Mouse (Mus musculus): ENCODE measurements around the gene Catsper2. TPM values are rescaled to one million over a fixed set of nuclear protein-coding genes. Genes with fewer than 3 reads are reported as not detected.
A peak's percentile ranks its signal among the peaks of the same experiment; 100 is the strongest.

Gene Catsper2
- polyA plus RNA-seq, 1 experiment from 2014 or later: 2.7 TPM

GRCm38 (mm10) chr2:121447006-121447405, 33.4 kb upstream of the Catsper2 start:
- Histone ChIP-seq H3K9me3 (replicated peaks) (no peaks in the 10 kb centered on the region), H3K4me2 (no peak overlapping the region), H3K27ac (no peak overlapping the region), H3K27me3 (no peaks in the 10 kb centered on the region), H3K36me3 (peaks cover 9% of the 10 kb centered on the region), H3K9ac (no peak overlapping the region), H3K4me3 (replicated peaks) (no peak overlapping the region), H3K4me1 (peaks cover 35% of the 10 kb centered on the region)
- ATAC-seq (replicated peaks; ENCODE audit: low FRiP score): no peak
- WGBS: 75% methylated on average over 3 of the region's 3 CpGs

GRCm38 (mm10) chr2:121446506-121446905, 32.9 kb upstream of the Catsper2 start:
- H3K27me3 ChIP-seq: no peaks in the 10 kb centered on the region
- H3K9me3 ChIP-seq (replicated peaks): no peaks in the 10 kb centered on the region
- H3K4me2 ChIP-seq: no peak overlapping the region
- H3K27ac ChIP-seq: no peak overlapping the region
- no peak overlapping the region for H3K9ac ChIP-seq
- peaks cover 39% of the 10 kb centered on the region for H3K4me1 ChIP-seq
- no peak for ATAC-seq (replicated peaks; ENCODE audit: low FRiP score)
- 88% methylated on average over 4 of the region's 4 CpGs for WGBS
- H3K4me3 ChIP-seq (replicated peaks): no peak overlapping the region
- H3K36me3 ChIP-seq: peaks cover 7% of the 10 kb centered on the region

- no peak for ATAC-seq (replicated peaks; ENCODE audit: low FRiP score)
- Histone ChIP-seq H3K4me2 (no peak overlapping the region), H3K27me3 (no peaks in the 10 kb centered on the region), H3K4me1 (peaks cover 28% of the 10 kb centered on the region), H3K9me3 (replicated peaks) (no peaks in the 10 kb centered on the region), H3K36me3 (peaks cover 2% of the 10 kb centered on the region; the same call in 1 of the 2 replicates), H3K4me3 (replicated peaks) (no peak overlapping the region), H3K9ac (no peak overlapping the region), H3K27ac (no peak overlapping the region)
- 86% methylated on average over 3 of the region's 3 CpGs for WGBS
Measured at GRCm38 (mm10) chr2:121445117-121445516, 31.5 kb upstream of the Catsper2 start.

GRCm38 (mm10) chr2:121444178-121444577, 30.6 kb upstream of the Catsper2 start, which contains the start of gene Ell3:
Gene Ell3 (minus strand): TSS chr2:121444278.
- no peak for ATAC-seq (replicated peaks; ENCODE audit: low FRiP score)
- peak within 1 kb of the TSS; percentile 61 for H3K4me3 ChIP-seq (replicated peaks)
- H3K27me3 ChIP-seq: no peaks in the 10 kb centered on the region
- no peaks in the 10 kb centered on the region for H3K9me3 ChIP-seq (replicated peaks)
- H3K9ac ChIP-seq: peak within 1 kb of the TSS; percentile 53
- H3K4me2 ChIP-seq: peak within 1 kb of the TSS; percentile 97
- 92% methylated on average over 1 of the region's 1 CpGs for WGBS
- peaks cover 27% of the 10 kb centered on the region for H3K4me1 ChIP-seq
- H3K27ac ChIP-seq: no peak within 1 kb of the TSS
- peaks cover 11% of the 10 kb centered on the region for H3K36me3 ChIP-seq

GRCm38 (mm10) chr2:121443068-121443349, 29.4 kb upstream of the Catsper2 start:
- H3K4me1 ChIP-seq: peaks cover 25% of the 10 kb centered on the region
- no peak for ATAC-seq (replicated peaks; ENCODE audit: low FRiP score)
- peak overlapping the region; percentile 61 for H3K4me3 ChIP-seq (replicated peaks)
- H3K9ac ChIP-seq: peak overlapping the region; percentile 53
- peak overlapping the region; percentile 45; the same call in 1 of the 2 replicates for H3K27ac ChIP-seq
- H3K9me3 ChIP-seq (replicated peaks): no peaks in the 10 kb centered on the region
- H3K27me3 ChIP-seq: no peaks in the 10 kb centered on the region
- WGBS: 3% methylated on average over 8 of the region's 8 CpGs
- peaks cover 23% of the 10 kb centered on the region for H3K36me3 ChIP-seq
- peak overlapping the region; percentile 97 for H3K4me2 ChIP-seq

- no peaks in the 10 kb centered on the region for H3K27me3 ChIP-seq
- peak overlapping the region; percentile 97 for H3K4me2 ChIP-seq
- peaks cover 28% of the 10 kb centered on the region for H3K36me3 ChIP-seq
- H3K4me1 ChIP-seq: peaks cover 19% of the 10 kb centered on the region
- H3K9ac ChIP-seq: peak overlapping the region; percentile 53
- H3K9me3 ChIP-seq (replicated peaks): no peaks in the 10 kb centered on the region
- peak; percentile 90 for ATAC-seq (replicated peaks; ENCODE audit: low FRiP score)
- H3K4me3 ChIP-seq (replicated peaks): peak overlapping the region; percentile 61
- peak overlapping the region; percentile 45; the same call in 1 of the 2 replicates for H3K27ac ChIP-seq
- under 1% methylated on average over 30 of the region's 30 CpGs for WGBS
Measured at GRCm38 (mm10) chr2:121442259-121443067, 28.9 kb upstream of the Catsper2 start.

- Histone ChIP-seq H3K27ac (no peak overlapping the region), H3K4me1 (peaks cover 19% of the 10 kb centered on the region), H3K27me3 (no peaks in the 10 kb centered on the region), H3K9ac (peak overlapping the region; percentile 53), H3K36me3 (peaks cover 35% of the 10 kb centered on the region), H3K4me3 (replicated peaks) (peak overlapping the region; percentile 61), H3K4me2 (peak overlapping the region; percentile 97), H3K9me3 (replicated peaks) (no peaks in the 10 kb centered on the region)
- peak; percentile 43; the same call in 1 of the 2 replicates for ATAC-seq (replicated peaks; ENCODE audit: low FRiP score)
- 7% methylated on average over 11 of the region's 11 CpGs for WGBS
Measured at GRCm38 (mm10) chr2:121441800-121442199, 28.2 kb upstream of the Catsper2 start.

- no peaks in the 10 kb centered on the region for H3K27me3 ChIP-seq
- 55% methylated on average over 5 of the region's 5 CpGs for WGBS
- H3K4me2 ChIP-seq: peak overlapping the region; percentile 97; the same call in 1 of the 2 replicates
- peaks cover 19% of the 10 kb centered on the region for H3K4me1 ChIP-seq
- H3K9ac ChIP-seq: no peak overlapping the region
- H3K4me3 ChIP-seq (replicated peaks): no peak overlapping the region
- ATAC-seq (replicated peaks; ENCODE audit: low FRiP score): no peak
- H3K9me3 ChIP-seq (replicated peaks): no peaks in the 10 kb centered on the region
- H3K27ac ChIP-seq: no peak overlapping the region
- H3K36me3 ChIP-seq: peaks cover 41% of the 10 kb centered on the region
Measured at GRCm38 (mm10) chr2:121440834-121441605, 27.4 kb upstream of the Catsper2 start.

- Histone ChIP-seq H3K4me1 (peaks cover 19% of the 10 kb centered on the region), H3K9me3 (replicated peaks) (no peaks in the 10 kb centered on the region), H3K4me3 (replicated peaks) (no peak overlapping the region), H3K9ac (no peak overlapping the region), H3K27ac (no peak overlapping the region), H3K36me3 (peaks cover 53% of the 10 kb centered on the region), H3K4me2 (no peak overlapping the region), H3K27me3 (no peaks in the 10 kb centered on the region)
- WGBS: 62% methylated on average over 4 of the region's 4 CpGs
- ATAC-seq (replicated peaks; ENCODE audit: low FRiP score): no peak
Measured at GRCm38 (mm10) chr2:121439746-121440145, 26.2 kb upstream of the Catsper2 start.

- 96% methylated on average over 1 of the region's 1 CpGs for WGBS
- Histone ChIP-seq H3K36me3 (peaks cover 98% of the 10 kb centered on the region), H3K9me3 (replicated peaks) (no peaks in the 10 kb centered on the region), H3K4me1 (no peaks in the 10 kb centered on the region), H3K27me3 (no peaks in the 10 kb centered on the region), H3K4me2 (no peak overlapping the region), H3K4me3 (replicated peaks) (no peak overlapping the region), H3K9ac (no peak overlapping the region), H3K27ac (no peak overlapping the region)
- ATAC-seq (replicated peaks; ENCODE audit: low FRiP score): no peak
Measured at GRCm38 (mm10) chr2:121434854-121435253, 21.3 kb upstream of the Catsper2 start.

- 96% methylated on average over 2 of the region's 2 CpGs for WGBS
- H3K9me3 ChIP-seq (replicated peaks): no peaks in the 10 kb centered on the region
- no peak for ATAC-seq (replicated peaks; ENCODE audit: low FRiP score)
- H3K4me1 ChIP-seq: no peaks in the 10 kb centered on the region
- no peak overlapping the region for H3K4me2 ChIP-seq
- no peak overlapping the region for H3K9ac ChIP-seq
- H3K36me3 ChIP-seq: peaks cover 99% of the 10 kb centered on the region
- H3K27ac ChIP-seq: no peak overlapping the region
- H3K27me3 ChIP-seq: no peaks in the 10 kb centered on the region
- H3K4me3 ChIP-seq (replicated peaks): no peak overlapping the region
Measured at GRCm38 (mm10) chr2:121425890-121426289, 12.3 kb upstream of the Catsper2 start.

- WGBS: 90% methylated on average over 2 of the region's 2 CpGs
- Histone ChIP-seq H3K9ac (no peak overlapping the region), H3K9me3 (replicated peaks) (no peaks in the 10 kb centered on the region), H3K4me1 (no peaks in the 10 kb centered on the region), H3K27me3 (no peaks in the 10 kb centered on the region), H3K36me3 (peaks cover 93% of the 10 kb centered on the region), H3K27ac (no peak overlapping the region), H3K4me2 (no peak overlapping the region), H3K4me3 (replicated peaks) (no peak overlapping the region)
- no peak for ATAC-seq (replicated peaks; ENCODE audit: low FRiP score)
Measured at GRCm38 (mm10) chr2:121423166-121423565, 9.6 kb upstream of the Catsper2 start.
